Mouse (Mus musculus) hindbrain, embryonic 16.5 days (tissue): ENCODE measurements at regions not wholly inside any gene's neighbourhood (a gene's known extent, or its start where the extent isn't known, plus 50 kb on each side); places are given as distances from the start of the nearest gene placed in this dataset.
A peak's percentile ranks its signal among the peaks of the same experiment; 100 is the strongest.

Experiments used
- ATAC-seq: fragments of 200-750 bp; cut with Nextera tagmentation; 2 replicates; pipeline ENCODE4 v1.8.0; 2017; ENCODE audit warnings: moderate TSS enrichment, moderate library complexity
- H3K27ac ChIP-seq: fragments of 300-500 bp; sonication (generic); 2 replicates; pipeline ENCODE4 v1.5.1; 2014; ENCODE audit warnings: low read depth, mild to moderate bottlenecking, control low read depth, low read length, moderate library complexity
- H3K27me3 ChIP-seq: fragments of 300-500 bp; sonication (generic); replicated peaks from 2 replicates; pipeline ENCODE4 v1.6.1; 2014; ENCODE audit warnings: low read length; ENCODE audit not compliant: control insufficient read depth, insufficient read depth
- H3K36me3 ChIP-seq: fragments of 300-500 bp; sonication (generic); 2 replicates; pipeline ENCODE4 v1.6.1; 2014; ENCODE audit warnings: mild to moderate bottlenecking, low read length, moderate library complexity, mixed read lengths; ENCODE audit not compliant: control insufficient read depth, insufficient read depth
- H3K4me1 ChIP-seq: fragments of 300-500 bp; sonication (generic); 2 replicates; pipeline ENCODE4 v1.6.1; 2014; ENCODE audit warnings: low read depth, low read length; ENCODE audit not compliant: control insufficient read depth, insufficient read depth
- H3K4me2 ChIP-seq: fragments of 300-500 bp; sonication (generic); 2 replicates; pipeline ENCODE4 v1.6.1; 2014; ENCODE audit warnings: mild to moderate bottlenecking, low read length, control low read depth, moderate library complexity
- H3K4me3 ChIP-seq: fragments of 300-500 bp; sonication (generic); 2 replicates; pipeline ENCODE4 v1.5.1; 2014; ENCODE audit warnings: mild to moderate bottlenecking, low read length, control low read depth, moderate library complexity
- H3K9ac ChIP-seq: fragments of 300-500 bp; sonication (generic); 2 replicates; pipeline ENCODE4 v1.6.1; 2014; ENCODE audit warnings: low read depth, mild to moderate bottlenecking, control low read depth, low read length, moderate library complexity
- H3K9me3 ChIP-seq: fragments of 300-500 bp; sonication (generic); 2 replicates; pipeline ENCODE4 v1.6.1; 2014; ENCODE audit warnings: mild to moderate bottlenecking, low read length, moderate library complexity; ENCODE audit not compliant: control insufficient read depth
- WGBS: fragments of 180-500 bp; shearing (Covaris S2); extraction: QIAGEN DNeasy Blood & Tissue Kit; methylation state at CpG from one replicate; pipeline ENCODE4 v1.1.7; 2014; 5-methylcytosine and 5-hydroxymethylcytosine counted together

DNA sequence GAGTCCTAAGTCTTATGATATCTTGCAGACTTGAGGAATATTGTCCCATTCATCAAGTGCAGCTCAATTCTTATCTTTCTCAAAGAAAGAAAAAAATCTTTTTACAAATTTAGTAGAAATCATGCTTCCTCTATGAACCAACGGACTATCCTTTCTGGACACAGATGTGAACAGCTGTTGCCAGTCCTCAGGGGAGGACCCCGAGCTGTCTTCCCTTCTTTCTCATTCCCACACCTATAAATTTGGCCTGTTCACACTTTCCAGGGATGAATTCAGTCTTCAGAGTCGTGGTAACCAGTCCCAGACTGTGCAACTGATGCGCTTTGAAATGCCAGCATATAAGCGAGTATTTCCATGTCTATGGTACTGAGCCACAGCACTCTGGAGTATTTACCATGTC lies 214.2 kb upstream of the Pde3a start:
- ATAC-seq, result no peak
- H3K36me3 ChIP-seq, result no peaks in the 10 kb centered on the region
- WGBS, result 82% methylated on average over 5 of the region's 5 CpGs

DNA sequence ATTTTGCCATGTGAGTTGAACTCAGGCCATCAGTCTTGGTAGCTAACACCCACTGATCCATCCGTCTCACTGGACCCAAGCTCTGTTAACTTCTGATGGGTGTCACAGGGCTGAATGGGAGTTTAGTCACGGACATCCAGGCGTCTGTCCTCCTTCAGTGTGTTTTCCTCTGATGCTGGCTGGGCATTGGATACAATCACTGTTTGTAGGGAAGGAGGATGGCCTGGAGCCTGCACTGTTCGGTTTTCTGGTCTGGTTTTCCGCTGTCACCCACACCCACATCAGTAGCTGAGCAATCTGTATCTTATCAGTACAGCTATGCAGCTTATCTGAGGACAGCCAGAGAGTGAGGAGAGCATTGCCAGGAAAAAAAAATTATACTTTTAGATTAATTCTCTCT lies 207.7 kb upstream of the Pde3a start:
- no peaks in the 10 kb centered on the region for H3K36me3 ChIP-seq
- 55% methylated on average over 5 of the region's 5 CpGs for WGBS
- peak; percentile 68; the same call in 1 of the 2 replicates for ATAC-seq
- no peak overlapping the region for H3K4me3 ChIP-seq
- H3K27me3 ChIP-seq, result no peaks in the 10 kb centered on the region
- H3K9me3 ChIP-seq, result no peaks in the 10 kb centered on the region
- H3K9ac ChIP-seq, result no peak overlapping the region
- no peak overlapping the region for H3K27ac ChIP-seq
- H3K4me2 ChIP-seq, result no peak overlapping the region
- H3K4me1 ChIP-seq, result no peaks in the 10 kb centered on the region

More for the DNA sequence above, 214.2 kb upstream of the Pde3a start:
- H3K9me3 ChIP-seq, result no peaks in the 10 kb centered on the region
- no peak overlapping the region for H3K9ac ChIP-seq
- H3K4me3 ChIP-seq, result no peak overlapping the region
- no peaks in the 10 kb centered on the region for H3K27me3 ChIP-seq
- H3K27ac ChIP-seq, result no peak overlapping the region
- H3K4me2 ChIP-seq, result no peak overlapping the region
- H3K4me1 ChIP-seq, result no peaks in the 10 kb centered on the region

DNA sequence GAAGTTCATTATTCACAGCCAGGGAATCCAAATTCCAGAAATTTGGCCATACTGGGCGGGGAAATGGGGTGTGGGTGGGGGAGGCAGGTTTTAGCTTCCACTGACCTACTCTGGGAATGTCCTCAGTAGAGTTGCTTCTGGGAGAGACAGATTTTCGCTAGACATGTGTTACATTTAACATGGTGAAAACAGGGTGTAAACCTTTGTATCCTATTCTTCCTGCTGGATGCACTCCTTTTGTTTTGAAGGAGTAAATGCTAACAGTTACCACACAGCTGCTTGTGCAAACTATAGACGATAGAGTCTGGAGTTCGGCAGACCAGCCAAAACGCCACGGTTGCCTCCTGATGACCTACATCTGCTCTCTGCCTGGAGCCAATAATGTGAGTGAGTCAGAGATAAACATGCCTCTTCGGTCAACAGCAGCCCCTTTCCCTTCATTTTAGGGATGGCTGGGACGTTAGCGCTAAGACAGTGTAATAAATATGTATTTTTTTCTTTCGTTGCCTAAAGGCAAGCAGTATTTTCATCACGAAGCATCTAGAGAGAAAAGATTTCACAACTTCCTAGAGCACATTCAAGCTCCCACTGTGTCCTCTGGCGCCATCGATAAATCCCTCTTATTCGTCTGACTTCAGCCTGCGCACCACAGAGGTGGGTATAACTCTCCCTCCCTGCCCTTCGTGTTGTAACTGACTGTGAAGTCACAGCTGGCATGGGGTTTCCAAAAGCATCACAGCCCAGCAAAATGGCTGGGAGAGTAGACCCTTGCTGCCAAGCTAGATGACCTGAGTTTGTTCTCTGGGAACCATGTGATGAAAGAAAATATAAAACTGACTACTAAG lies 207.1 kb upstream of the Pde3a start:
- Histone ChIP-seq H3K4me1 (no peaks in the 10 kb centered on the region), H3K9me3 (no peaks in the 10 kb centered on the region), H3K4me2 (no peak overlapping the region), H3K9ac (no peak overlapping the region), H3K36me3 (no peaks in the 10 kb centered on the region), H3K27ac (no peak overlapping the region), H3K27me3 (no peaks in the 10 kb centered on the region), H3K4me3 (no peak overlapping the region)
- no peak for ATAC-seq
- 62% methylated on average over 16 of the region's 16 CpGs for WGBS

- no peaks in the 10 kb centered on the region for H3K4me1 ChIP-seq
- H3K4me2 ChIP-seq, result no peak overlapping the region
- WGBS, result 89% methylated on average over 2 of the region's 2 CpGs
- no peak overlapping the region for H3K27ac ChIP-seq
- no peak overlapping the region for H3K4me3 ChIP-seq
- H3K9me3 ChIP-seq, result no peaks in the 10 kb centered on the region
- H3K9ac ChIP-seq, result no peak overlapping the region
- no peaks in the 10 kb centered on the region for H3K27me3 ChIP-seq
- ATAC-seq, result no peak
- no peaks in the 10 kb centered on the region for H3K36me3 ChIP-seq
Observed at GRCm38 (mm10) chr6:141048271-141048670, 200.8 kb upstream of the Pde3a start.

- no peaks in the 10 kb centered on the region for H3K9me3 ChIP-seq
- 45% methylated on average over 11 of the region's 11 CpGs for WGBS
- no peak overlapping the region for H3K4me3 ChIP-seq
- H3K4me1 ChIP-seq, result no peaks in the 10 kb centered on the region
- no peak overlapping the region for H3K27ac ChIP-seq
- H3K36me3 ChIP-seq, result no peaks in the 10 kb centered on the region
- ATAC-seq, result peak; percentile 34; the same call in 1 of the 2 replicates
- H3K9ac ChIP-seq, result no peak overlapping the region
- H3K4me2 ChIP-seq, result no peak overlapping the region
- no peaks in the 10 kb centered on the region for H3K27me3 ChIP-seq
Observed at GRCm38 (mm10) chr6:141050038-141050684, 198.9 kb upstream of the Pde3a start.

- Histone ChIP-seq H3K9me3 (peaks cover 2% of the 10 kb centered on the region; the same call in 1 of the 2 replicates), H3K9ac (no peak overlapping the region), H3K27ac (no peak overlapping the region), H3K4me3 (no peak overlapping the region), H3K4me1 (no peaks in the 10 kb centered on the region), H3K4me2 (no peak overlapping the region), H3K27me3 (no peaks in the 10 kb centered on the region), H3K36me3 (no peaks in the 10 kb centered on the region)
- ATAC-seq, result no peak
- WGBS, result 94% methylated on average over 7 of the region's 7 CpGs
Observed at GRCm38 (mm10) chr6:141054026-141054425, 195.0 kb upstream of the Pde3a start.

DNA sequence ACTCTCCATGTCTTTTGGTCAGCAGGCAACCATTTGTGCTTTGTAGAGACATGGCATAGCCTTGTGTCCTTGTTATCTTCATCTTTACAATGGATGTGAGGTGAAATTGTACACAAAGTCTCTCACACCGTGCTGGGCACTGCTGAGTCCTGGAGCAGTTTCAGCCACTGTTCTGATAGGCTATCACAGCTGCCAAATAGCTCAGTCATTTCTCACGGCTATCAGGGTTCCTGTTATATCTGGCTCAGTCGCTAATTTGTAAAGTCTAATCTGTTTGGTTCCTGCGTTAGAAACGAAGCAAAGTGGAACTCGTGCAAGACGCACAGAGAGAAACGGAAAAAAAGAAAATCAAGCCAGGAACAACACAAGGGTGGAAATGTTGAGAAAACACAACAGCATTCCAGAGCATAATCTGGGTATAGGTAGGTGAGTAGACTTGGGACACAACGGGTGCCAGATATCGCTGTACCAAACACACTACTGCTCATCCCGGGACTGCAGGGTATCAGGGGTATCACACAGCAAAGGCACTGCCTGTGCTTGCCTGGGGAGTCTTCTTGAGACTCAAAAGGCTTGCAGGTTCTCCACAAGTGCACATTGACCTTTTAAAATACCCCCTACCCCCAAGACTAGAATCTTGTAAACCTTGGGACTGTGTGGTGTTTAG lies 189.7 kb upstream of the Pde3a start:
- H3K4me3 ChIP-seq, result no peak overlapping the region
- H3K9ac ChIP-seq, result no peak overlapping the region
- no peak overlapping the region for H3K27ac ChIP-seq
- 96% methylated on average over 11 of the region's 11 CpGs for WGBS
- ATAC-seq, result no peak
- H3K36me3 ChIP-seq, result no peaks in the 10 kb centered on the region
- H3K9me3 ChIP-seq, result peaks cover 5% of the 10 kb centered on the region; the same call in 1 of the 2 replicates
- H3K4me1 ChIP-seq, result no peaks in the 10 kb centered on the region
- no peak overlapping the region for H3K4me2 ChIP-seq
- H3K27me3 ChIP-seq, result no peaks in the 10 kb centered on the region

- no peak overlapping the region for H3K4me2 ChIP-seq
- H3K27ac ChIP-seq, result no peak overlapping the region
- H3K36me3 ChIP-seq, result no peaks in the 10 kb centered on the region
- no peak overlapping the region for H3K4me3 ChIP-seq
- H3K9ac ChIP-seq, result no peak overlapping the region
- no peaks in the 10 kb centered on the region for H3K4me1 ChIP-seq
- peaks cover 3% of the 10 kb centered on the region; the same call in 1 of the 2 replicates for H3K9me3 ChIP-seq
- H3K27me3 ChIP-seq, result no peaks in the 10 kb centered on the region
- WGBS, result 84% methylated on average over 4 of the region's 4 CpGs
- no peak for ATAC-seq
Observed at GRCm38 (mm10) chr6:141065724-141066123, 183.3 kb upstream of the Pde3a start.

DNA sequence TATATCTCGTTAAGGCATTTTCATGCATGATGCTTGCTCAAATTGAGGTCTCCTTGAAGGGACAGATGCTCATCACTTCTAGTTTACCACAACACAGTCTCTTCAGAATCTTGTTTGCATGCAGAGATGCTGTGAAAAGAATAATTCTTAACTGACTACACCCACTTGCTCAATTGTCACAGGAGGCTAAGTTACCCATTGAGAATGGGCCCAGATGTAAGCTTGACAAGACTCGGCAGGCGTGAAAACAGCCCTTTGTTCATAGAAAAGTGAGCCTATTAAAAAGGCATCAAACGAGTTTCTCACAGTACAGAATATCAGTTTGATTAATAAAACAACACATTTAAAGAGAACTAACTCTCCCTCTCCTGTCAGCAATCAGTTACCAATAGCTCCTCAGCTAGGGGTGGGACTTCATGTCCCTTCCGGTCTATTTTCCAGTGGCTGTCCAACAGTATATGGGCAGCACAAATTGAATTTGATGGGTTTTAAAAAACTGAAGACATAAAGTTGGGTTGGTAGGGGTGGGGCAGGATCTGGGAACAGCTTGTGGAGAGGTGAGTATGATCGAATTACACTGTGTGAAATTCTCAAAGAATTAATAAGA lies 180.1 kb upstream of the Pde3a start:
- H3K4me1 ChIP-seq, result no peaks in the 10 kb centered on the region
- H3K9me3 ChIP-seq, result peaks cover 3% of the 10 kb centered on the region; the same call in 1 of the 2 replicates
- WGBS, result 38% methylated on average over 6 of the region's 6 CpGs
- no peak overlapping the region for H3K4me2 ChIP-seq
- no peaks in the 10 kb centered on the region for H3K36me3 ChIP-seq
- no peaks in the 10 kb centered on the region for H3K27me3 ChIP-seq
- no peak overlapping the region for H3K9ac ChIP-seq
- no peak overlapping the region for H3K27ac ChIP-seq
- no peak overlapping the region for H3K4me3 ChIP-seq
- no peak for ATAC-seq
